Mouse (Mus musculus): ENCODE data around the gene Cabp4. TPM values are rescaled to one million over a fixed set of nuclear protein-coding genes. Genes with fewer than 3 reads are reported as not detected.
A peak's percentile ranks its signal among the peaks of the same experiment; 100 is the strongest.
"Not testable (repeated sequence)": the region's sequence is repeated elsewhere in the genome, so short reads cannot be mapped to it uniquely, and the experiment has no call there.

The Cabp4 gene
- polyA plus RNA-seq, 1 experiment from 2014 or later, result 0.33 TPM

GRCm38 (mm10) chr19:4130106-4130505 lies 13.7 kb downstream of the Cabp4 start:
- Histone ChIP-seq H3K4me1 (replicated peaks; ENCODE audit: control insufficient read depth, insufficient read depth, low read length) (0 out of 2 replicates have a peak, but pooled peaks cover 4% of the 10 kb centered on the region), H3K9me3 (ENCODE audit: control insufficient read depth) (no peaks in the 10 kb centered on the region), H3K4me3 (ENCODE audit: low read depth, low read length) (no peak overlapping the region), H3K36me3 (ENCODE audit: control insufficient read depth, insufficient read depth) (peaks cover 42% of the 10 kb centered on the region), H3K9ac (ENCODE audit: low read depth, low read length) (no peak overlapping the region), H3K27ac (ENCODE audit: low read depth, low read length) (no peak overlapping the region), H3K4me2 (replicated peaks; ENCODE audit: low read depth) (no peak overlapping the region), H3K27me3 (replicated peaks; ENCODE audit: control insufficient read depth, insufficient read depth, low read length) (no peaks in the 10 kb centered on the region)
- ATAC-seq, result no peak
- 83% methylated on average over 4 of the region's 4 CpGs for WGBS
- TF ChIP-seq CTCF (IDR thresholded peaks at IDR 0.05; ENCODE audit: low read depth), result no peak

GRCm38 (mm10) chr19:4129462-4129861 lies 14.4 kb downstream of the Cabp4 start:
- H3K4me3 ChIP-seq (ENCODE audit: low read depth, low read length), result no peak overlapping the region
- WGBS, result 89% methylated on average over 7 of the region's 7 CpGs
- no peak for ATAC-seq
- TF ChIP-seq CTCF (IDR thresholded peaks at IDR 0.05; ENCODE audit: low read depth), result no peak
- H3K36me3 ChIP-seq (ENCODE audit: control insufficient read depth, insufficient read depth), result peaks cover 42% of the 10 kb centered on the region
- H3K9me3 ChIP-seq (ENCODE audit: control insufficient read depth), result no peaks in the 10 kb centered on the region
- H3K27me3 ChIP-seq (replicated peaks; ENCODE audit: control insufficient read depth, insufficient read depth, low read length), result no peaks in the 10 kb centered on the region
- 0 out of 2 replicates have a peak, but pooled peaks cover 6% of the 10 kb centered on the region for H3K4me1 ChIP-seq (replicated peaks; ENCODE audit: control insufficient read depth, insufficient read depth, low read length)
- H3K9ac ChIP-seq (ENCODE audit: low read depth, low read length), result no peak overlapping the region
- H3K4me2 ChIP-seq (replicated peaks; ENCODE audit: low read depth), result no peak overlapping the region
- H3K27ac ChIP-seq (ENCODE audit: low read depth, low read length), result no peak overlapping the region

- Histone ChIP-seq H3K27me3 (replicated peaks; ENCODE audit: control insufficient read depth, insufficient read depth, low read length) (no peaks in the 10 kb centered on the region), H3K9me3 (ENCODE audit: control insufficient read depth) (no peaks in the 10 kb centered on the region), H3K4me1 (replicated peaks; ENCODE audit: control insufficient read depth, insufficient read depth, low read length) (0 out of 2 replicates have a peak, but pooled peaks cover 6% of the 10 kb centered on the region), H3K27ac (ENCODE audit: low read depth, low read length) (no peak overlapping the region), H3K36me3 (ENCODE audit: control insufficient read depth, insufficient read depth) (peaks cover 29% of the 10 kb centered on the region), H3K4me3 (ENCODE audit: low read depth, low read length) (peak overlapping the region; percentile 87), H3K9ac (ENCODE audit: low read depth, low read length) (peak overlapping the region; percentile 83), H3K4me2 (replicated peaks; ENCODE audit: low read depth) (peak overlapping the region; percentile 76)
- no peak for ATAC-seq
- WGBS, result 34% methylated on average over 7 of the region's 7 CpGs
- no peak for TF ChIP-seq CTCF (IDR thresholded peaks at IDR 0.05; ENCODE audit: low read depth)
Measured at GRCm38 (mm10) chr19:4126759-4127495, 16.9 kb downstream of the Cabp4 start.

- Histone ChIP-seq H3K27ac (ENCODE audit: low read depth, low read length) (peak within 1 kb of the TSS; percentile 54), H3K27me3 (replicated peaks; ENCODE audit: control insufficient read depth, insufficient read depth, low read length) (no peaks in the 10 kb centered on the region), H3K9ac (ENCODE audit: low read depth, low read length) (peak within 1 kb of the TSS; percentile 83), H3K4me2 (replicated peaks; ENCODE audit: low read depth) (peak within 1 kb of the TSS; percentile 76), H3K36me3 (ENCODE audit: control insufficient read depth, insufficient read depth) (peaks cover 20% of the 10 kb centered on the region), H3K9me3 (ENCODE audit: control insufficient read depth) (no peaks in the 10 kb centered on the region), H3K4me3 (ENCODE audit: low read depth, low read length) (peak within 1 kb of the TSS; percentile 87), H3K4me1 (replicated peaks; ENCODE audit: control insufficient read depth, insufficient read depth, low read length) (0 out of 2 replicates have a peak, but pooled peaks cover 6% of the 10 kb centered on the region)
- TF ChIP-seq CTCF (IDR thresholded peaks at IDR 0.05; ENCODE audit: low read depth), result peak; percentile 81
- WGBS, result 1% methylated on average over 64 of the region's 64 CpGs
- peak; percentile 93 for ATAC-seq
Measured at GRCm38 (mm10) chr19:4125741-4126696, 17.8 kb downstream of the Cabp4 start, which contains the start of gene Aip. Gene Aip, minus strand, starts transcription at chr19:4125858.

GRCm38 (mm10) chr19:4125268-4125667 lies 18.6 kb downstream of the Cabp4 start:
- peaks cover 18% of the 10 kb centered on the region for H3K36me3 ChIP-seq (ENCODE audit: control insufficient read depth, insufficient read depth)
- H3K4me3 ChIP-seq (ENCODE audit: low read depth, low read length), result peak overlapping the region; percentile 87
- peak overlapping the region; percentile 76 for H3K4me2 ChIP-seq (replicated peaks; ENCODE audit: low read depth)
- 20% methylated on average over 4 of the region's 4 CpGs for WGBS
- H3K9ac ChIP-seq (ENCODE audit: low read depth, low read length), result peak overlapping the region; percentile 83
- not testable (repeated sequence) for H3K27ac ChIP-seq (ENCODE audit: low read depth, low read length); H3K4me1 ChIP-seq (replicated peaks; ENCODE audit: control insufficient read depth, insufficient read depth, low read length); H3K27me3 ChIP-seq (replicated peaks; ENCODE audit: control insufficient read depth, insufficient read depth, low read length); H3K9me3 ChIP-seq (ENCODE audit: control insufficient read depth)
- ATAC-seq, result peak; percentile 27; the same call in 1 of the 2 replicates

- no peak for ATAC-seq
- 64% methylated on average over 4 of the region's 4 CpGs for WGBS
- H3K4me3 ChIP-seq (ENCODE audit: low read depth, low read length), result no peak overlapping the region
- no peaks in the 10 kb centered on the region for H3K27me3 ChIP-seq (replicated peaks; ENCODE audit: control insufficient read depth, insufficient read depth, low read length)
- peaks cover 10% of the 10 kb centered on the region for H3K36me3 ChIP-seq (ENCODE audit: control insufficient read depth, insufficient read depth)
- H3K4me2 ChIP-seq (replicated peaks; ENCODE audit: low read depth), result no peak overlapping the region
- peaks cover 8% of the 10 kb centered on the region; the same call in 1 of the 2 replicates for H3K4me1 ChIP-seq (replicated peaks; ENCODE audit: control insufficient read depth, insufficient read depth, low read length)
- no peak overlapping the region for H3K27ac ChIP-seq (ENCODE audit: low read depth, low read length)
- TF ChIP-seq CTCF (IDR thresholded peaks at IDR 0.05; ENCODE audit: low read depth), result no peak
- H3K9ac ChIP-seq (ENCODE audit: low read depth, low read length), result no peak overlapping the region
- no peaks in the 10 kb centered on the region for H3K9me3 ChIP-seq (ENCODE audit: control insufficient read depth)
Measured at GRCm38 (mm10) chr19:4124432-4124831, 19.4 kb downstream of the Cabp4 start.
